Mouse (Mus musculus) MEL (cell line): ENCODE measurements around the gene Cyb5r1.

Experiments
- CTCF ChIP-seq, 3 experiments: IDR thresholded peaks in 2 of 3; conservative IDR thresholded peaks in 1 of 3; 2 replicates each; pipeline ENCODE4 v1.5.1; 2011 to 2012; ENCODE audit warnings: low read length in 3 of 3, low read depth in 2 of 3, mild to moderate bottlenecking in 2 of 3, improper control_type of control experiment in 1 of 3, inconsistent platforms in 1 of 3, mixed read lengths in 1 of 3, moderate library complexity in 1 of 3; ENCODE audit not compliant: control insufficient read depth in 1 of 3, insufficient read depth in 1 of 3, poor library complexity in 1 of 3, severe bottlenecking in 1 of 3
- MEF2A ChIP-seq: IDR thresholded peaks from 2 replicates; pipeline ENCODE4 v1.6.1; 2014; ENCODE audit warnings: low read depth, mild to moderate bottlenecking, inconsistent platforms, low read length, improper control_type of control experiment; ENCODE audit not compliant: poor library complexity, insufficient replicate concordance, severe bottlenecking; ENCODE audit errors: extremely low read depth
- POLR2A ChIP-seq, 2 experiments: IDR thresholded peaks; 2 replicates each; pipeline ENCODE4 v1.6.1; 2011 to 2012; ENCODE audit warnings: low read length in 2 of 2, mild to moderate bottlenecking in 2 of 2, control low read depth in 1 of 2, improper control_type of control experiment in 1 of 2, low read depth in 1 of 2, moderate library complexity in 1 of 2; ENCODE audit not compliant: control insufficient read depth in 1 of 2, insufficient read depth in 1 of 2, poor library complexity in 1 of 2
- TAL1 ChIP-seq: IDR thresholded peaks from 2 replicates; pipeline ENCODE4 v1.6.1; 2012; ENCODE audit warnings: mild to moderate bottlenecking, inconsistent platforms, low read length, moderate library complexity, mixed read lengths
- USF1 ChIP-seq: IDR thresholded peaks from 2 replicates; pipeline ENCODE4 v1.6.1; 2014; ENCODE audit warnings: low read depth, mild to moderate bottlenecking, inconsistent platforms, low read length, improper control_type of control experiment, moderate library complexity
- ZC3H11A ChIP-seq: IDR thresholded peaks from 2 replicates; pipeline ENCODE4 v1.6.1; 2012; ENCODE audit warnings: low read depth, mild to moderate bottlenecking, inconsistent platforms, low read length, improper control_type of control experiment
- ZMIZ1 ChIP-seq: IDR thresholded peaks from 2 replicates; pipeline ENCODE4 v1.6.1; 2012; ENCODE audit warnings: low read depth, mild to moderate bottlenecking, inconsistent platforms, low read length, improper control_type of control experiment, moderate library complexity
- ZNF384 ChIP-seq: IDR thresholded peaks from 2 replicates; pipeline ENCODE4 v1.6.1; 2012; ENCODE audit warnings: low read depth, mild to moderate bottlenecking, inconsistent platforms, low read length, improper control_type of control experiment

DNA sequence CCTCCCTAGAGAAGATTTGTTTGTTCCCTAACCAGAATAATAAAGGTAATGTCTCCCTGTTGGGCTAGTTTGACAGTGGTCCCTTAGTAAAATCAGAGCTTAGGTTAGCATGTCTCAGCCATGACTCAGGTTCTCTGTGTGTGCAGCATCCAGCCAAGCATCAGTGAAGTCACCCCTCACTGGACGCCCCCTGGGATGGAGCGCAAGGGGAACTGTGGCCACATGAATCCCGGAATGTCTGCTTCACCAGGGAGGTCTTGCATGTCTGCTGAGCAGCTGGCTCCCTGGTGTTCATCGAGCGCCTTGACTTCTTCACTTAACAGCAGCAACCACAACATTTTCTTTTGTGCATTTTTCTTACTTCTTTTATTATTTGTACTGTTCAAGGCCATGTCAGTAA lies 11.5 kb upstream of the Cyb5r1 start:
- TF ChIP-seq CTCF (IDR thresholded peaks at IDR 0.05 in 2 of 3, conservative IDR thresholded peaks at IDR 0.05 in 1 of 3; ENCODE audit: control insufficient read depth in 1 of 3, insufficient read depth in 1 of 3, low read depth in 2 of 3, low read length in 3 of 3, poor library complexity in 1 of 3, severe bottlenecking in 1 of 3) (no peak), POLR2A (IDR thresholded peaks at IDR 0.05; ENCODE audit: control insufficient read depth in 1 of 2, insufficient read depth in 1 of 2, low read depth in 1 of 2, low read length in 2 of 2, poor library complexity in 1 of 2) (no peak), USF1 (no peak), TAL1 (no peak), MEF2A (no peak), ZNF384 (no peak), ZMIZ1 (no peak), ZC3H11A (no peak)
